Mouse (Mus musculus) splenic B cell, adult 2 months (primary cell): ENCODE data around the gene Slc22a1.
A peak's percentile ranks its signal among the peaks of the same experiment; 100 is the strongest.

ENCODE experiments used
- DNase-seq: peaks from one replicate; pipeline ENCODE4 v3.0.0-alpha.2; 2011; ENCODE audit warnings: low read depth, low spot score
- H3K27me3 ChIP-seq: 2 replicates; pipeline ENCODE4 v1.6.1; 2012; ENCODE audit warnings: mild to moderate bottlenecking, low read length, moderate library complexity, mixed read lengths; ENCODE audit not compliant: control insufficient read depth, poor library complexity, insufficient read depth, severe bottlenecking
- H3K36me3 ChIP-seq: 2 replicates; pipeline ENCODE4 v1.6.1; 2012; ENCODE audit warnings: mild to moderate bottlenecking, low read length, moderate library complexity, mixed read lengths; ENCODE audit not compliant: control insufficient read depth, poor library complexity, insufficient read depth, severe bottlenecking

The Slc22a1 gene

DNA sequence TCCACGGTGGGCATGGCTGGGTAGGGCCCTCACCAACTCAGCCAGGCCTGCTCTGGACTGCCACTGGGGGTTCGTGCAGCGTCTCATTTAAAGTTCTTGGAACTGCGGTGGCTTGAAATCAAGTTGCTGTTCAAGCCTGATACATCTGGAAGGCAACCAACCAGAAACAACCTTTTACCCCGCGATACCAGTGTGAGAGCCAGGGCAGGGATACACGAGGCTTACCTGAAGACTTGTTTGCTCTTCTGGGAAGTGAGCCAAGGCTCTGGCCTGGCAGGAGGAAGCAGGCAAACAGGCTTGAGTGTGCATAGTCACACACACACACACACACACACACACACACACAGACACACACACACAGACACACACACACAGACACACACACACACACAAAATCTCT, at the start of gene Slc22a1:
TSS of gene Slc22a1 (minus strand) at position 184 of the 400 bp plus-strand sequence.
- H3K36me3 ChIP-seq: no peaks in the 10 kb centered on the region
- no peaks in the 10 kb centered on the region for H3K27me3 ChIP-seq
- no peak for DNase-seq

DNA sequence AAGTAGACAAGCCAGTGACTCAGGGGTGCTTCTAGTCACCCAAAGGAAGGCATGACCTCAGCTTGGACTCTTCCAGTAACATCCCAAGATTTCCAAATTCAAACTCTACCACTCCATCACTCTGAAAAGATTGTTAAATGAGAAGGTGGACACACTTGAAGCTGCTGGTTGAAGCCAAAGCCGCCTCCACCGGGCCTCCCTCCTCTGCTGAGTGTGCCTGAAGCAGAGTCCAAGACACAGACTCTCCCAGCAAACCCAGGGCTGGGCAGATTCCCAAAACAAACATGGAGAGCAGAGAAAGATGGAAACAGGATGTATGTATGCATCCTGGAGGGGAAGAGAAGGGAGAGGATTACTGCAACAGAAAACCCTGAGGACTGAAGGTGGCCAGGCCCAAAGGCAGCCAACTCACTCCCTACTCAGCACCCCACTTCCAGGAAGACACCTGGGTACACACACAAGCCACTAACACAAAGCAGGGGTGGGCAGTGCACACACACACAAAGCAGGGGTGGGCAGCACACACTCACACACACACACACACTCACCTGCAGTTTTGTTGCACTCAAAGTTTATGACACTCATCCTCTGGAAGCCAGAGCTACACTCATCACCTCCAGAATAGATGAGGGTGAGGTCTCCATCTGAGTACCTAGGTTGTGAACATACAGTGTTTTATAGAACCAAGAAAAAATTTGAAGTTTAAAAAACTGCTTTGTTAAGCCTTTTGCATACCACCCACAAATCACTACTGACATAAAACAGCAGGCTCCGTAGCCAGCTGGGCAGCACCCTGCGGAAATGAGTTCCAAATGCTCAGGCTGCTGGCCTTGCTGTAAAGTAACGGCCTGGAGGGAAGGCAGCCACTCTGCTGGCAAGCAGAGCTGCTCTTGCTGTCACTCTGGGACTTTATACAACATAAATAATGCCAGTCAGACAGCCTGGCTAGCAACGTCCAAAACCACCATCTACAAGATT, 49.4 kb upstream of the Slc22a1 start:
- Histone ChIP-seq H3K36me3 (no peaks in the 10 kb centered on the region), H3K27me3 (no peaks in the 10 kb centered on the region)
- DNase-seq: no peak

DNA sequence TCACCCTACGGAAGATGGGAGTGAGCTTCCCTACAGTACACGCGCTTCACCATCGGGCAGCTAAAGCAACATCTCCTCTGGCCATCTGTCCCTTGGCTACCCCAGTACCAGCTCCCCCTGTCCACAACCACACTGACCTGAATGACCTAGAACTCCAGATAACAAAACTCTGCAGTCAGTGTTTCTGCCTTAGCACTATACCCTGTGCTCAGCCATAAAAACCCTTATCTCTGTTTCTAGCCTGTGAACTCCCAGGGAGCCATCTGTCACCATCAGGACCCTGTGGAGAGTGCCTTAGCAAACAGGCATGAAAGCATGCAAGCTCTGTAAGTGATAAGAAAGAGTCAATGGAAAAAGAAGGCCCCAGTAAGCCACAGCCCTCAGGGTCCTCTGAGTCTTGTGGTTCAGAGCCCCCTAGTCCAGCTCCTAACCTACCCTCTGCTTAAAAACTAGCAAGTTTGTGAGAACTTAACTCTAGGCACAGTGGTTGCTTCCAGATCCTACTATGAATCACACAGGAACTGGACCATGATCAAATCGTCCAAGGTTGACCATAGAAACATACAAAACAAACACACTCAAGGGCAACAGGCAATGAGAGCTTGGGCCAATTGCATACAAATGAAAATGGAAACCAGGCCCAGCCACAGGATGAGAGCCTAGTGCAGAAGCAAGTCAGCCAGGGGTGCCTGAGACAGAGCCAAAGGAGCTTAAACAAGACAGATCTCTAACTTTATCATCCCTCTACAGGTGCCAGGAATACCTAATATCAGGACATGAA, 48.5 kb upstream of the Slc22a1 start:
- no peak for DNase-seq
- Histone ChIP-seq H3K36me3 (no peaks in the 10 kb centered on the region), H3K27me3 (no peaks in the 10 kb centered on the region)

DNA sequence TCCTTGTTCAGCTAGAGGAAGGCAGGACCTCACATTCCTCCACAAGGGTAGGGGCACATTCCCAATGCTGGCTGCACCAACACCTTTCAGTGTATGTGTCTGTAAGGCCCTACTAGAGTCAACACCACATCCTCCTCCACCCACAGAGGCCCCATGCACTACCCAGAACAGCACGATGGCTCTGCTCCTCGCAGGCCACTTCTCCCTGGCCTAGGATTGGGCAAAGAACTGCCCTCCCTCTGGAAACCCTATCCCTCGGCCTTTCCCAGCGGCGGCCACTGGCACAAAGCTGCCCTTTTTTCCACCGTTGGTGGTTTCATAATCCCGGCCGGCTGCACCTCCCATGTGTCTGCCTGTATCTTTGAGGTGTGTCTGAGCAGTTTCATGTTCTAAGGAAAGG, 47.0 kb upstream of the Slc22a1 start:
- DNase-seq: no peak
- Histone ChIP-seq H3K36me3 (no peaks in the 10 kb centered on the region), H3K27me3 (no peaks in the 10 kb centered on the region)

DNA sequence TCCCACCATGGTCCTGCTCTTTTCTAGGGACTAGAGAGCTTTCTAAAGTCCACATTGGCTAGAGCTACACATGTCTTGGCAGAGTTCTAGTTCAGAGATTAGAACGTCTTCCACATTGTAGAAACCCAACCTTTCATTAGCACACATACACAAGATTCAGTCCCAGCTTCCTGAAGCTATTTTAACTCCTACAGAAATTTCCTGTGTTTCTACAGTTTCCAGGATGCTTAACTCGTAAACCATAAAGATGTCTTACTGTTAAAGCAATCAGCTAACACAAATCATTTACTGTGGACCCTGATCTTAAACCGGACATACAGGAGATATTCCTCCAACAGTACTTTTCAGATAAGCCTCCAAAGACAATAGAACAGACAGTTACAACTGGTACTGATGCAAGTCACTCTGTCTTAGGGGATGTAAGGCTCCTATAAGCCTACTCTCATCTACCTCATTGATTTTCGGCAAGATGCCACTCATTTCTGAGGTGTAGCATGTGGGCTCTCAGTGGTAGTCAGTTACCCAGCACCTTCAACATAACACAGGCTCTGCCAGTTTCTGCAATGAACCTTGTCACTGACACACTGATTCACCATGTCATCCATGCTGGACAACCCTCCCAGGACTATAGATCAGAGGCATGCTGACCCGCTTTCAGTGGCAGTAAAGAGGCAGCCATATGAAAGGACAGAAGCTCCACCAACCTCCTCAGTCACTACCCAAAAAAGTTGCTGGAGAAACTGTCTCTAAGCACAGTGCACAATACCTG, 45.7 kb upstream of the Slc22a1 start:
- H3K27me3 ChIP-seq: no peaks in the 10 kb centered on the region
- H3K36me3 ChIP-seq: no peaks in the 10 kb centered on the region
- DNase-seq: no peak

DNA sequence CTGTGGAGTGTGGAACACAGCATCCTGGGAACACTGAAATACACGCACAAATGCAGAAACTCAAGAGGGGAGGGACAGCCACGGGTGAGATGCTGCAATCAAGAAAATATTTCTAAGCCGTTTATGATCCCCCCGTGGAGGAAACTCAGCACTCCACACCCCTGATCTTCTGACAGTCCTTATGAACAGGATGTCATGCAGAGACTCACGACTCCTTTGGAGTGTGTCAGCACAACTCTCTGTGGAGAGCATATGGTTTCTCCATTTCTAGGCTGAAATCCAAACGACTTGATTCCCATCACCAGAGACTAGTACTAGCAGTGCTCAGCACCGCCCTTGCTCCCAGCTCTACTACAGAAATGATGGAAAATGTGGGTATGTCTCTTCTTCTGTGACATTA, 42.6 kb upstream of the Slc22a1 start:
- Histone ChIP-seq H3K36me3 (no peaks in the 10 kb centered on the region), H3K27me3 (no peaks in the 10 kb centered on the region)
- DNase-seq: no peak

DNA sequence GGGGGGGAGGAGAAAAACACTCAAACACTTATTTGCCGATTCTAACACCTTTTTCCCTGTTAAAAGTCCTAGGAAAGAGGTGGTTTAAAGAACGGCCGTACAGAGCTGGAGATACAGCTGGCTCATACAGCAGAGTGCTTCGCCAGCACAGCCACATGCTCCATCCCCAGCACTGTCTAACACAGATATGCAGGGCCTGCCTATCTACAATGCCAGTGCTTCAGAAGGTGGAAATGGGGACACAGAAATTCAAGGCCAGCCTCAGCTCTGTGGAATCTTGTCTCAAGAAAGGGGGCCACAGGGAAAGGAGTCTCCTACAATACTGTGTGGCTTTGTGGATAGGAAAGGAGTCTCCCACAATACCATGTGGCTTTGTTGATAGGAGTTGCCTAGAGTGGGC, 41.8 kb upstream of the Slc22a1 start:
- H3K27me3 ChIP-seq: no peaks in the 10 kb centered on the region
- DNase-seq: no peak
- H3K36me3 ChIP-seq: no peaks in the 10 kb centered on the region

DNA sequence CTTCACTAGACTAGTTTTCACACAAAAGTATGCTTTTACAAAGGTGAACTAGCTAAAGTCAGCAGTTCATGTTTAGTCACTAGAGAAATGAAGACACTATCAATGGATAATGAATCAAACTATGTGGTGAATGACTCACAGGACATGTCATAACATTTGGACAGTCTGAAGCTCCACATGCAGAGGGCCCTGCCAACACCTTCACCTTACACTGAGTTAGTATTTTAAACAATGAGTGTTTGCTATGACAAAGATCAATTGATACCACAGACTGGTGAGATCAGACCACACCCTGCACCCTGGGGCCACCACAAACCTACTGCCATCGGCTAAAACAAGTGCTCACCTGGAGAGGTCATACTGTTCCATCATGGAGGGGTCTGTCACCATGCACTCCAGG, 39.4 kb upstream of the Slc22a1 start:
- H3K27me3 ChIP-seq: no peaks in the 10 kb centered on the region
- H3K36me3 ChIP-seq: no peaks in the 10 kb centered on the region; the same call in 1 of the 2 replicates
- DNase-seq: no peak

DNA sequence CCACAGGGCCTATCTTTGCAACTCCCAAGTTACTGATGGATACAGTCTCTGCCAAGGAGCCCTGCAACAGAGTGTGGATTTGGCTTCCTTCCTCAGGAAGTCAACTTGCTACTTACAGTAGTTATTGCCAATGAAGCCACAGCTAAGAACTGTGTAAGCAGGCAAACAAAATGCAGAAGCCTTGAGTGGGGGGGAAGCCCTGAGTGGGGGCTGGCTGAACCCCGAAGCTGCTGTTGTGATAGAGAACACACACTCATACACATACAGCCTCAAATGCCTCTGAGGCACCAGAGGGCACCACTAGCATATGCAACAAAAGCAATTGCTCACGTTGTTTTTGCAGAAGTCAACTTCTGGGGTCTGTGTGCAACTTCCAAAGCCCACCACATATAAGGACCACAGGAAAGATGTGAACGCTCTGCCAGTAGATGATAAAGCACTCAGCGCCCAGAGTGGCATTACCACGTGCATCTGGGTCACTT, 38.5 kb upstream of the Slc22a1 start:
- peak; percentile 13 for DNase-seq
- no peaks in the 10 kb centered on the region for H3K27me3 ChIP-seq
- H3K36me3 ChIP-seq: no peaks in the 10 kb centered on the region; the same call in 1 of the 2 replicates

DNA sequence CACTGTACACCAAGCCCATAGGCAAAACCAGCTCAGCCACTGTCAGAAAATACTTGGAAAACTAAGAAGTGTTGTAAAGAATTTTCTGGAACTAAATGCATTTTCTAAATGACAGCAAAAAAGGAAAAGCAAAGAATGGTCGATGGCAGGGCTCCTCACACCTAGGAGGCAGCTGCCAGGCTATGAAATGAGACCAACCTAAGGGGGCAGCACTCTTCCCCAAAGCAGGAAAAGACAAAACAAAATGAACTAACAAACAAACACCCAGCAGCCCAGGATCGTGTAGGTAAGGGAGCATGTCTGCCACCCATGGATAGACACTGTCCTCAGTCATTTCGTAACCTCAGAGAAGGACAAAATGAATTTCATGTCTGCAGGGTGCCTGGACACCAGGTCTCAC, 37.4 kb upstream of the Slc22a1 start:
- H3K36me3 ChIP-seq: no peaks in the 10 kb centered on the region; the same call in 1 of the 2 replicates
- no peak for DNase-seq
- no peaks in the 10 kb centered on the region for H3K27me3 ChIP-seq

DNA sequence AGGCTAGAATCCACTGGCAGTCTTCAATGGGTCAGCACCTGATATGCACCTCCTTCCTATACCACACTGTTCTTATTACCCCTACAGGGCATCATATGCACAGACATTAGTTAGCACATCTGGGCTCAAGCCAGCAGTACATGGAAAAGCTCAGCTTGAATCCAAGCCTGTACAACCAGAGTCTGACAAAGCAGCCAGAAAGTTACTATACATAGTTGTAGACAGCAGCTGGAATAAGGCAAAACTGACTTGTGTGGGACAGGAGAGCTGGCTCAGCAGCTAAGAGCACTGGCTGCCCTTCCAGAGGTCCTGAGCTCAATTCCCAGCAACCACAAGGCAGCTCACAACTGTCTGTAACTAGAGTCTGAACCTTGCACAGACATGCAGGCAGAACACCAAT, 36.6 kb upstream of the Slc22a1 start:
- DNase-seq: no peak
- Histone ChIP-seq H3K36me3 (no peaks in the 10 kb centered on the region; the same call in 1 of the 2 replicates), H3K27me3 (no peaks in the 10 kb centered on the region)

DNA sequence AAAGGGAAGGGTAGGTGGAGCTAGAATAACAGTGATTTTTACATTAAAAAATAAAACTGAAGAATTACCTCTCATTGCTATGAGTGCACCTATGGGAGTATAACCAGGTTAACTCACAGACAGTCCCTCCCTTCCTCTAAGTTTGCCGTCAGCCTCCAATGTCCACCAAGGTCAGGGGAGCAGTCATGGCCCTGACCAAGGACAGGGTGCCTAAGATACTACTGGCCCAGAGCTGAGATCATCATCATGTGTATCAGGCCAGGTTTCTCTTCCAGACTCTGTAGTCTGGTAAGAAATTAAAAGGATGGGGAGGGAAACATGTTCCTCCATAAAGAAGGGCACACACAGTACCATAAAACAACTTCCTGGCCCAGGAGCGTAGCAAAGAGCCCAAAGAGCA, 35.3 kb upstream of the Slc22a1 start:
- no peak for DNase-seq
- Histone ChIP-seq H3K36me3 (no peaks in the 10 kb centered on the region; the same call in 1 of the 2 replicates), H3K27me3 (no peaks in the 10 kb centered on the region)

DNA sequence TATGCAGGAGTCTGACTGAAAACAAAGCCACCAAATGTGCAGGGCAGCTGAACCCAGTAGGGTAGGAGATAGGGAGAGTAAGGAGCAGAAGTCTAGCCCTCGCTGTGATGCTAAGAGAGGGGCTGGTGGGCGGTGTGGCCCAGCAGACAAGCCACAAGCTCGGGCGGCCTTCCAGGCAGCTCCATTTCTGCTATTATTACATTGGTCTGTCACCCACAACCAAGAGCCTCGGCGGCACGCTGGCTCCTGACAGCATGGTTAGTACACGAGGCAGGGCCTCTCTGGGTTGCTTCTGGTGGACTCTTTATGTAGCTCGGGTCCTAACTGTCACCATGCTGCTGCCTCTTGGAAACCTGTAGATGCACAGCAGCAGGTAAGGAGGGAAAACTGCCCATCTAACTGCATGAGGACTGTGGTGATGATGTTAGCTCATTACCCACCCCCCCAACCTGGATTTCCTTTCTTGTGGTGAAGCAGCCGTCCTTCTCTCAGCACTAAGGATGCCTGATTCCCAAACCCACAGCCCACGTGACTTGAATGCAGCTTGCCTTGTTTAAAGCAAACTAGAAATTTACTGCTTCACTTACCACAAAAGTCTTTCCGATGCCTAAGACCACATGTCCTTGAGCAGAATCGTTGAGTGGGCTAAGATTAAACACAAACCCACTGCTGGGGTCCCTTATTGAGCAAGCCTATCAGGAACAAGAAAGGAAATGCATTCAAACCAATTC, 34.6 kb upstream of the Slc22a1 start:
- H3K27me3 ChIP-seq: no peaks in the 10 kb centered on the region
- H3K36me3 ChIP-seq: no peaks in the 10 kb centered on the region; the same call in 1 of the 2 replicates
- DNase-seq: no peak

DNA sequence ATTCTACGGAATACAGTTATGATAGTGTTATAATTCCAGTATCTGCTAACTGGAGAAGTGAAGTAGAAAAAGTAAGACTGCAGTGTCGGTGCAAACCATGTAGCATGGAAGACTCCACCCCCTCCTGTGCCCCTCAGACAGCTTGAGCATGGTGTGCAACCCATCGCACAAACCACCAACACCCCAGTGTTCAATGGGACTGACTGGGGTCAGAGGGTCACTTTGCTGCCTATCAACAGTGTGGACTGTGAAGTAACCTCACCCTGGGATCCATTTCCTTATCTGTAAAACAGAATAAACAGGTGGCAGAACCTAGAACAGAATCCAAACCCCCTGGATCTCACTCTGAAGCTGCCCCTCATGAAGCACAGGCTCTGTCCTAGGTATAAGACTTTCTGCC, 32.8 kb upstream of the Slc22a1 start:
- Histone ChIP-seq H3K36me3 (peaks cover 1% of the 10 kb centered on the region; the same call in 1 of the 2 replicates), H3K27me3 (no peaks in the 10 kb centered on the region)
- no peak for DNase-seq
